Mouse (Mus musculus) frontal cortex, adult (tissue): ENCODE data around the gene Fkbp5.
"Not testable (repeated sequence)": the region's sequence is repeated elsewhere in the genome, so short reads cannot be mapped to it uniquely, and the experiment has no call there.

ENCODE experiments used
- ATAC-seq: cut with Nextera tagmentation; 2 replicates; pipeline ENCODE4 v1.9.2; 2017; ENCODE audit warnings: mild to moderate bottlenecking, moderate library complexity, mixed read lengths; ENCODE audit not compliant: low TSS enrichment

Fkbp5 gene

GRCm38 (mm10) chr17:28419636-28420035, 97.7 kb downstream of the Fkbp5 start:
- no peak for ATAC-seq

GRCm38 (mm10) chr17:28418954-28419353, 98.4 kb downstream of the Fkbp5 start:
- no peak for ATAC-seq

GRCm38 (mm10) chr17:28418481-28418880, 98.8 kb downstream of the Fkbp5 start:
- ATAC-seq = not testable (repeated sequence)

- ATAC-seq = no peak
Observed at GRCm38 (mm10) chr17:28417771-28418170, 99.6 kb downstream of the Fkbp5 start.

GRCm38 (mm10) chr17:28415271-28415670, 102.1 kb downstream of the Fkbp5 start:
- peak; percentile 69; the same call in 1 of the 2 replicates for ATAC-seq

- ATAC-seq = no peak; the same call in 1 of the 2 replicates
Observed at GRCm38 (mm10) chr17:28411381-28411960, 105.9 kb downstream of the Fkbp5 start.

GRCm38 (mm10) chr17:28410731-28411130, 106.6 kb downstream of the Fkbp5 start:
- ATAC-seq = no peak

- ATAC-seq = no peak
Observed at GRCm38 (mm10) chr17:28408251-28408918, 108.9 kb downstream of the Fkbp5 start.

GRCm38 (mm10) chr17:28407418-28408250, 109.7 kb downstream of the Fkbp5 start:
- ATAC-seq = peak; percentile 90

GRCm38 (mm10) chr17:28406471-28406870, 110.9 kb downstream of the Fkbp5 start:
- peak; percentile 86 for ATAC-seq

GRCm38 (mm10) chr17:28404745-28405144, 112.6 kb downstream of the Fkbp5 start:
- ATAC-seq = not testable (repeated sequence)

- ATAC-seq = no peak
Observed at GRCm38 (mm10) chr17:28404301-28404700, 113.0 kb downstream of the Fkbp5 start.

- ATAC-seq = no peak
Observed at GRCm38 (mm10) chr17:28394994-28395393, 122.3 kb downstream of the Fkbp5 start.

- no peak for ATAC-seq
Observed at GRCm38 (mm10) chr17:28394051-28394765, 123.1 kb downstream of the Fkbp5 start.

GRCm38 (mm10) chr17:28391568-28392432, 125.5 kb downstream of the Fkbp5 start:
- ATAC-seq = no peak

GRCm38 (mm10) chr17:28388534-28388933, 128.8 kb downstream of the Fkbp5 start:
- ATAC-seq = no peak

- peak; percentile 59; the same call in 1 of the 2 replicates for ATAC-seq
Observed at GRCm38 (mm10) chr17:28386150-28386905, 131.0 kb downstream of the Fkbp5 start.

- no peak for ATAC-seq
Observed at GRCm38 (mm10) chr17:28384298-28384697, 133.0 kb downstream of the Fkbp5 start.

- no peak for ATAC-seq
Observed at GRCm38 (mm10) chr17:28380255-28380654, 137.1 kb downstream of the Fkbp5 start.

GRCm38 (mm10) chr17:28375592-28376061, 141.7 kb downstream of the Fkbp5 start:
- no peak for ATAC-seq
